Mouse (Mus musculus) liver, adult 10 weeks (tissue): ENCODE data around the gene Osgep. TPM values are rescaled to one million over a fixed set of nuclear protein-coding genes. Genes with fewer than 3 reads are reported as not detected.

ENCODE experiments used
- polyA plus RNA-seq: library from polyadenylated mRNA; stranded (reverse); fragments of 350-450 nt; fragmentation: Illumina TruSeq; extraction: RNeasy Lipid Tissue Mini Kit (QIAGEN cat#74804); gene quantifications from one replicate; pipeline ENCODE4 v1.2.3, GENCODE M21; 2014; ENCODE audit warnings: low read depth, low replicate concordance

The Osgep gene
- polyA plus RNA-seq, result 10.0 TPM

GRCm38 (mm10) chr14:50924281-50925064 lies at the start of gene Osgep, which contains the start of gene Apex1:
Gene Osgep, minus strand, starts transcription at chr14:50924893.
Gene Apex1, plus strand, starts transcription at chr14:50924968.

GRCm38 (mm10) chr14:50955942-50956508 lies 31.3 kb upstream of the Osgep start, which contains the start of gene Pnp2:
Gene Pnp2, plus strand, starts transcription at chr14:50955992.

GRCm38 (mm10) chr14:50943932-50944667 lies 19.4 kb upstream of the Osgep start, which contains the start of gene Gm49342:
Gene Gm49342, plus strand, starts transcription at chr14:50944517.

GRCm38 (mm10) chr14:50930754-50931492 lies 6.2 kb upstream of the Osgep start, which contains the start of the genes Pip4p1 and Pnp:
Gene Pip4p1, minus strand, starts transcription at chr14:50930856.
Gene Pnp, plus strand, starts transcription at chr14:50931082.

GRCm38 (mm10) chr14:50897374-50897765 lies 27.3 kb downstream of the Osgep start, which contains the start of gene Klhl33:
Gene Klhl33, minus strand, starts transcription at chr14:50897507.

GRCm38 (mm10) chr14:50869889-50870804 lies 54.5 kb downstream of the Osgep start, which contains the start of gene Tep1:
Gene Tep1, minus strand, starts transcription at chr14:50870560.

Other genes with a start within 250 kb of the Osgep start
- gene Olfr747, start 231.7 kb downstream of the Osgep start, polyA plus RNA-seq, result not detected
- gene Olfr748, start 217.5 kb downstream of the Osgep start, polyA plus RNA-seq, result not detected
- not detected for gene Olfr749, start 179.8 kb downstream of the Osgep start, polyA plus RNA-seq
- 7.0 TPM for gene Ttc5, start 139.4 kb downstream of the Osgep start, polyA plus RNA-seq
- gene Ccnb1ip1, start 117.2 kb downstream of the Osgep start, polyA plus RNA-seq, result not detected
- 11.7 TPM for gene Parp2, start 117.1 kb downstream of the Osgep start, polyA plus RNA-seq
- gene Tep1, start 54.3 kb downstream of the Osgep start, polyA plus RNA-seq, result 4.7 TPM
- not detected for gene Klhl33, start 27.4 kb downstream of the Osgep start, polyA plus RNA-seq
- gene Apex1, start 75 bp upstream of the Osgep start, polyA plus RNA-seq, result 17.1 TPM
- 14.0 TPM for gene Pip4p1, start 6.0 kb upstream of the Osgep start, polyA plus RNA-seq
- gene Pnp, start 6.2 kb upstream of the Osgep start, polyA plus RNA-seq, result 139 TPM
- gene Gm49342, start 19.6 kb upstream of the Osgep start, polyA plus RNA-seq, result not detected
- 0.45 TPM for gene Pnp2, start 31.1 kb upstream of the Osgep start, polyA plus RNA-seq
- 0.50 TPM for gene Rnase10, start 82.9 kb upstream of the Osgep start, polyA plus RNA-seq
- not detected for gene Rnase9, start 117.0 kb upstream of the Osgep start, polyA plus RNA-seq
- not detected for gene Rnase11, start 125.3 kb upstream of the Osgep start, polyA plus RNA-seq
- gene Rnase12, start 132.8 kb upstream of the Osgep start, polyA plus RNA-seq, result not detected
- gene Olfr750, start 149.5 kb upstream of the Osgep start, polyA plus RNA-seq, result not detected
- 2,257 TPM for gene Rnase4, start 166.2 kb upstream of the Osgep start, polyA plus RNA-seq
- 347 TPM for gene Ang, start 166.3 kb upstream of the Osgep start, polyA plus RNA-seq
- not detected for gene Eddm3b, start 189.5 kb upstream of the Osgep start, polyA plus RNA-seq
- 0.93 TPM for gene Rnase6, start 199.0 kb upstream of the Osgep start, polyA plus RNA-seq
- not detected for gene Rnase1, start 221.9 kb upstream of the Osgep start, polyA plus RNA-seq
- gene Rnase2b, start 237.4 kb upstream of the Osgep start, polyA plus RNA-seq, result not detected